Mouse (Mus musculus) CD4-positive, CD25-positive, alpha-beta regulatory T cell (primary cell): ENCODE results near the gene Slc9a2. TPM values are rescaled to one million over a fixed set of nuclear protein-coding genes. Genes with fewer than 3 reads are reported as not detected.

ENCODE experiments used
- polyA plus RNA-seq: library from polyadenylated mRNA; unstranded; fragments of 100-300 nt; shearing (Covaris generic); gene quantifications from one replicate; pipeline ENCODE4 v1.2.1, GENCODE M21; 2017

Gene Slc9a2
- polyA plus RNA-seq: not detected

GRCm38 (mm10) chr1:40680067-40680867 is at the start of gene Slc9a2:
Gene Slc9a2, plus strand, starts transcription at chr1:40680574.

GRCm38 (mm10) chr1:40790324-40791141 is 110.2 kb downstream of the Slc9a2 start, which contains the start of gene Mfsd9:
Gene Mfsd9, minus strand, starts transcription at chr1:40790687.

GRCm38 (mm10) chr1:40805351-40805750 is 125.0 kb downstream of the Slc9a2 start, which contains the start of gene Tmem182:
Gene Tmem182, plus strand, starts transcription at chr1:40805601.

Other genes with a start within 250 kb of the Slc9a2 start
- 21.9 TPM for gene Il18r1, start 215.0 kb upstream of the Slc9a2 start, polyA plus RNA-seq
- 3.6 TPM for gene Il18rap, start 165.2 kb upstream of the Slc9a2 start, polyA plus RNA-seq
- not detected for gene Slc9a4, start 100.5 kb upstream of the Slc9a2 start, polyA plus RNA-seq
- gene Mfsd9, start 110.1 kb downstream of the Slc9a2 start, polyA plus RNA-seq: 2.0 TPM
- gene Tmem182, start 125.0 kb downstream of the Slc9a2 start, polyA plus RNA-seq: not detected